Mouse (Mus musculus): Measurements from ENCODE around the gene Tmem117.

The Tmem117 gene

GRCm38 (mm10) chr15:95138709-95139409 is 509.8 kb downstream of the Tmem117 start:
- peak in 1 of 2 experiments; percentile 28 for DNase-seq (ENCODE audit: low spot score in 2 of 2)

DNA sequence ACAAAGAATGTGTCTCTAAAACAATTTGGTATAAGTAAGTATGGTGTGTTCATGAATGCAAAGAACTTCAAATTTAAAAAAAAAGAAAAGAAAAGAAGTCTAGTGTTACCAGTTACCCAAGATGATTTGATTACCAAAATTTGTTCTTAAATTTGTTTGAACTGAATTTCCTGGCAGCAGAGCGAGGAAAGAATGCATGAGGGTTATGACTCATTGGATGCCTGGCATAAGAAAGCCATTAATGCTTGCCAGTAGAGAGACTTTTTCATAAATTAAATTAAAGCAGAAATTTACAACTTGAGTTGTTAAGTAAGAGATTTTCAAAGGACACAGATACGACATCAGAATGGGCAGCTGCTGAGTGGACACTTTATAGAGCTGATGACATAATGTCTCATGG is 515.1 kb downstream of the Tmem117 start:
- DNase-seq (ENCODE audit: low spot score in 2 of 2), result no peak

DNA sequence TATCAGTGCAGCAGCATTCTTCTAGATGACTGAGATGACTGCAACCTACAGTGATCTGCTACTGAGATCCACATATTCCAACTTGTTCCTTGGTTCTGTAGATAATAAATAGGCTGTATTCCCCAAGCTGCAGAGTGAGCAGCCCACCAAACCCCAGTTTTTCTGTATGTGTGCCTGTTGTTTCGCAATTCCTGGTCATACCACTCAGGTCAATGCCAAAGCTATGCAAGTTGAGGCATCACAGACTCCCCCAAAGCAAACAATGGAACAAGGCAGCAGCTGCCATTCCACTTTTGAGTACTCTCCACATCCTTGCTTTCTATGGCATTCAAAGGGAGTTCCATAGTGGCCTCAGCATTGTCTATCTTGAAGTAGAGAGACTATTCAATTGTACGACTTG is 516.1 kb downstream of the Tmem117 start:
- DNase-seq (ENCODE audit: low spot score in 2 of 2), result no peak
